Mouse (Mus musculus) gastrocnemius, postnatal 25 days (tissue): ENCODE data around the gene Pla2g4a. TPM values are rescaled to one million over a fixed set of nuclear protein-coding genes. Genes with fewer than 3 reads are reported as not detected.

Experiments
- DNase-seq: peaks from one replicate; pipeline ENCODE4 v3.0.0; 2022
- total RNA-seq, 2 experiments: library from RNA; stranded (reverse); gene quantifications; 1 replicate in 1 of 2; 2 replicates in 1 of 2; pipeline ENCODE4 v1.2.3; 2021

Pla2g4a gene
- total RNA-seq, 2 experiments from 2014 or later: 2.3 to 2.6 TPM

DNA sequence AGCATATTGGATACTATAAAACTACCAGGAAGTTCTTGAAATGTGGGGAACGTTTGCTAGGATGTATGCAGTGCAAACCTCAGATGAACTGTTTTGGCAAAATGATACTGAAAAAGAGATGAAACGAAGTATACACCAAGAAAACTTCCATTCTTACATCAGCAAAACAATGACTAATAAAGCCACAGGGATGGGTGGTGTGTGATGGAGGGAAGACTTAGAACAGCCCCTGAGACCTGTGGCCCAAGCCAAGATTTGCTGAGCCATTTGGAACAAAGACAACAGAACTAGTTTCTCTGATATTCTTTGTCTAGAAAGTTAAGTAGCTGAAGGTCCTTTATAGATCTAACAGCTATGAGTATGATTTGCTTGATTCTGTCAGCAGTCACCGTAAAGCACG is 105.5 kb downstream of the Pla2g4a start:
- DNase-seq: peak; percentile 30

DNA sequence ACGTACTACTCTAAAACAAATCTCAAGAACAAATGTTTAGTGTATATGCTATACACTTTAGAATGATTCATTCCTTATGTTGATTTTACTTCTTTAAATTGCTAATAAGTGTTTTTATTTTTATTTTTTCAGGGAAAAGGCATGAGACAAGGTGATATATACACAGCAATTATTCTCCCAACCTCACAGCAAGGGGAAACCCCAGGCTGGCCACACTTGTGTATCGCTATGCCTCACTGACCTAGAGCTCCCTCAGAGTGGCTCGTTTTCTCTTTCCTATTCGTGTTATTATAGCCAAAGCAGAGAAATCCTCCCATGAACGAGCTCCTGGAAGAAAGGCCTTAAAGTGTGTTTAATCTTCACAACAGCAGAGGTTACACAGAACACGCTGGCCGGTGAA is 106.2 kb downstream of the Pla2g4a start:
- DNase-seq: no peak

DNA sequence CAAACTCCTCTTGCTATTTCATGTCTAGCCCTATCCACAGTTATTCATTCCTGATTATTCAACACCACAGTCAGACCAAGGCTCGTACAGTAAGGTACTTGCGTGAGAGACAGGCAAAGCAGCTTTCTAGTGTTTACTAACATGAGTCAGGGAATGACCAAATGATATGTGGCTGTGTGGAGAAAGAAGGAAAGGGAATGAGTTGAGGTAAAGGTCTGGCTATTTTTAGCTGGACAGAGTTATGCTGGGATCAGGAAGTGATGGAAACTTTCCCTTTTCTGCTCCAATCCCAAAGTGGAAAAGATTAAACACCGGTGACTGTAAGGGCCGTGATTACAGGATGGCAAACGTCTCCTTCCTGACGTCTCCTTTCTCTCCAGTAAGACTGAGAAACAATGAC is 114.4 kb downstream of the Pla2g4a start:
- no peak for DNase-seq

DNA sequence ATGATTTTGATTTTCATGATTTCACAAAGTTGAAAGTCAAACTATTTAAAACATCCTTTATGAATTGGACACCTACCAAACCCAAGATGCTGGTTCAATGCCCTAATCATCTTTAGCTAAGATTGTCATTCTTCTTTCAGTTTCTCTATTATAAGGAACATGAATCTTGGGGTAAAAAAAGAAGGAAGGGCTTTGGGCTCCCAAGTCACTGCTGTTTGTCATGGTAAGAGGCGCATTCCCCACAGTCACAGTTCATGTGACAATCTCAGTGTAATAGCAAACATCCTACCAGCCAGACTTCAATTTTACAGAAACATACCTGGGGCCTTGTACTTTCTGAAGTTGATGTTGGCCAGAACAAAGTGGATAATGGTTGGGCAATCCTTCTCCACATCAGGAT is 119.2 kb downstream of the Pla2g4a start:
- no peak for DNase-seq

DNA sequence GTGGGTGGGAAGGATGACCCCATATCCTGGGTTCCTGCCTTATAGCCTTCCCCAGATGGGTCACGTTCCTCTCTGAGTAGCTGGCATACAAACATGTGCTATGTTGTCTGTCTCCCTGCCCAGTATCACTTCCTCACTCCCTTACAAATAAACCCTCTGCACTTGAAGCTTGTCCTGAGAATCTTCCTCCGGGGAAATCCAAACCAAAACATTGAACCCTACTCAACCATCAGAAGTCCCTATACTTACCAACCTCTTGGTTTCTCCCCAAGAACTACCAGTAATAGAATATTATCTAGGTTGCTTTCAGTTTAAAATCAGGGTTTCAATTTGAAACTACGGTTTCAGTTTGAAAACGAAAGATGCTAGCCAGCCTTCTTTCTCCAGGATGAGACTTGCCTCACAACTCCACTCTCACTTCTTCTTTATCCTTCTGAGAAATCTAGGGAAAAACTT is 120.1 kb downstream of the Pla2g4a start:
- DNase-seq: no peak

DNA sequence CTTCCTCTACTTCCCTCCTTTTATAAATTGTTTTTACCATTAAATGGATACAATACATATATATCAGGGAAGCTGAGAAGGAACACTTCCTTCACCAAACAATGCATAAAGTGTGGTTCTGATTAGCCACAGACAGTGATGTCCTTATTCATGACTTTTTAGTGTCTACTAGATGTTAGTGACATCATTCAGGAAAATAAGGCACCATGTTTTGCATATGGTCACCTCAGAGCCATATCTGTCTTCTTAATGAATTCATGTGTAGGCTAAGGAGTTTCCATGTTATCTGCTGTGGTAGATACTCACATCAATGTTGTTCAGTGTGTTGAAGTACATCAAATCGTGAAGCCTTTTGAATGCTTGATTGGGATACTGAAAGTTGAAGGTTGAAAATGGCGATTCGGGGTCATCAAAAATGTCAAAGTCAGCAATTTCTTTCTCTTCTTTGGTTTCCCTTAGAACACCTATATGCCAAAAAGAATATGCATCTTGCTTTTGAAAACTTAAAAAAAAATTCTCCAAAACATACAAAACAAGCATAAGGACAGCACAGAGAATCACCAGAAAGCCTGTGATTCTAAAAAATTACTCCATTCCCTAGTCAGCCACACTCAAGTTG is 120.7 kb downstream of the Pla2g4a start:
- DNase-seq: no peak

DNA sequence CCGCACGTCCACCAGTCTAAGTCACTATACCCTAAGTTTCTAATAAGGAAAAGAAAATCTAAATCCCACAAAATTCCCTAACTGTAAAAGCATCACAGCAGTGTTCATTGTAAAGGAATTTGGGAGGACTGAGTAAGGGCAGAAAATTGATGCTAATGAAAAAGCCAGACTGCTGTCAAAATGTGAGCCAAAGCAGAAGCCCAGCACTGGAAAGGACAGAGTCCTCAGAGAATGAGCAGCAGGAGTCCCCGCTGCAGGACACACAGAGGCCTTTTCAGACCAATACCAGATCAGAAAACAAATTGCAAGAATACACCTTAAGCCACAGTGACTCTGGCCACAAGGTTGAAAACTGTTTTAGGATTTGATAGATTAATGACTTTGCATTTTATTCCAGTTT is 124.6 kb downstream of the Pla2g4a start:
- DNase-seq: no peak

DNA sequence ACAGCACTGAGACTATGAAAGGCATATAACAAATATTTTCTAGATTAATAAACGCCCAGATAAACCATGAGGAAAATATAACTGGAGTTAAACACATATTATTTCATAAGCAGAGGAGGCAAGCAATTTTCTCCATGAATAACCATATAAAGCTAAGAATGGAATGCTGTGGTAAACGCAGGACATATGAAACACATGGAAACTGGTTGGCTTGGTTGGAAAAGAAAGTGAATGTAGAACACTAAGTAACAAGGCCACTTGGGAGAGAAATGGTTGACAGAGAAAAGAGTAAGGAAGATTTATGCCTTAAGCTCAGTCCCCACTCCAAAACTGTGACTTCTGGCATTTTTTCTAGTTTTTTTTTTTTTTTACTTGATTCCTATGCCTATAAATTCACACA is 127.2 kb downstream of the Pla2g4a start:
- DNase-seq: no peak

DNA sequence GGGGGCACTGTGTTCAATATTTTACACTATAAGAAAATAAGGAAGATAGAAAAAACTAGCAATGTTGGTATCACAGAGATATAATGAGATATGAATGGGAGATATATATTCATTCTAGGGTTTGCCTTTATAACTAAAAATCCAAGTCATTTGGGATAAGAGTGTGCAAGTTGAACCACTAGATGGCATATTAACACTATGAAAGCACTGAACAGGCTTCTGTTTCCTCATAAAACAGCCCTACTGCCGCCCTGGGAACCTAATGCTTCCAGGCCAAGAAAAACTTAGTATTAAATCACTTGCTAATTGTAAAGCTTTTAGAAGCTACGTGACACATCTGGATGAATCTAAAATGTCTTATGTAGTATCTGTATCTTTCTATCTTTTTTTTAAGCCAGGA is 128.1 kb downstream of the Pla2g4a start:
- no peak for DNase-seq

DNA sequence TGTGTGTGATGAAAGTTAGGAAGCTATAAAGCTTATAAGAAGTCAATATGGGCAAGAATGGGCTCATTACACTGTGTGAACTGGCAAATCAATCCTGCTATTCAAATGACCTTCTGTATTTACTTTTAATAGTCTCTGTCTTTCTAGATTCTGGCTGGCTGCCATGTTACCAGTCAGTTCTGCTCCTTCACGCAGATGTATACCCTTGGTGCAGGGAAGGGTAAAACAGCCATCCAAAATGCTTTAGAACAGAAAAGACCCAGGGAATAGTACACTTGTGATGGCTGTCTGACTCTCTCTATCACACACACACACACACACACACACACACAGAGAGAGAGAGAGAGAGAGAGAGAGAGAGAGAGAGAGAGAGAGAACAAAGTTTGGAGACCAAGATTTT is 128.6 kb downstream of the Pla2g4a start:
- no peak for DNase-seq

DNA sequence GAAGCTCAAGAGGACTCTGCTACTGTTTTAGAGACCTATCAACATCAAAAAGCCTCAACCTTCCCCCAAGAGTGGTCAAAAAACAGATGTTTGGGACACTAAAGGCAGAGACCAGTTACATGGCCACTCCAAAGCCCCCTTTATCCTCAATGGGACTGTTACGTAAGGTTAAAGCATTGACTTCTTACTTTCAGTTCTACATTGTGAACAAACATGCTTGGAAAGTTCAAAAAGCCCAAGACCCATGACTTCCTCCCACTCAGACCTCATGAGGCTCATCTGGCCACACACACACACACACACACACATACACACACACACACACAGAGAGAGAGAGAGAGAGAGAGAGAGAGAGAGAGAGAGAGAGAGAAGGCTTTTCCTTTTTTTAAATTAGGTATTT is 130.0 kb downstream of the Pla2g4a start:
- no peak for DNase-seq

DNA sequence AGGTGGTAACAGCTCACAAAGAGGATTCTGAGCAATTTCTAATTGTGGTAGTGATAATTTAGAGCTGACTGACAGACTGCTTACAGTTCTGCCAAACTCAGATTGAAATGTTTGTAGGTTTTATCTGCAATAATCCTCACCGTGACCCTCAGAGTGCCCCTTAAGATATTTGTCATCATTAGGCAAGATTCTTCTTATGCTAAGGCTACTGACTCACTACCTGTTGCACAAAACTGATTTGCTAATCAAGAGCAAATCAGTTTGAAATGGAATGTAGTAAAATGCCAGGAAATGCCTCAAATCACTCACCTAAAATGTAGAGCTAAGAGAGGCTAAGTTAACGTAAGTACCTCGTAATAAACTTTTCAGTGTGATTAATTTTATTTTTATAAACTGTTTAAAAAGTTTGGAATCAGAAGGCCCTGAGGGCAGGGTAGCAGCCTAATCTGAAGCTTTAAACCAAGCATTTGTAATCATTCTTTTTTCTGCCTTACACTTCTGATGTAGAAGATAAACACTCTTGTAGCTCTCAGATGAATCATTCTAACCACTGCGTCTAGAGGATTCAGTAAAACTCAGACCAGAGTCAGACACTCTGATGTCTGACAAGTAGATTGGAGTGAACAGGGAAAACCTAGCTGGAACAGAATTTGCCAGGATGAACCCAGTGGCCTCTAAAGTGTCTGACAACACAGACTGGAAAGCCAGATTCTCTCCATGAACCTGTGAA is 147.3 kb downstream of the Pla2g4a start:
- DNase-seq: no peak

DNA sequence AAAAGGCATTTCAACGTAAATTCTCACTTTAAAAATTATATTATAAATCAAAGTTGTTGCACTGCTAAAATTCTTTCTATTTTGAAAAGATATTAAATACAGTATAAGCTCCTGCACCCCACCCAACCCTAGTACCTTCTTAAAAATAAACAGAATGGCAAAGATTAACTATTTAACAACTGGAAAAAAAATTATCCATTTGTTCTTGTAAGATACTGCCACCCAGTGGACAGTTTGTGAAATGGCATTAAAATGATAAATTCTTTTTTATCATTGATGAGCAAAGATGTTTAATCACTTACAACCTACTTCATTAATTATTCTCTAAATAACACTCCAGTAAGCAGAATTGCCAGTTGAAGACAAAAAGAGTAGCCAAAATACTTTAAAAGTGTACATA is 151.6 kb downstream of the Pla2g4a start:
- DNase-seq: no peak

Other genes starting within 250 kb of the Pla2g4a start
- under 1 TPM; 0.29 to 0.36 TPM for gene Ptgs2, start 138.7 kb upstream of the Pla2g4a start, total RNA-seq